Mouse (Mus musculus) spleen, postnatal 4 days (tissue): ENCODE results near the gene Dynlt1c.
A peak's percentile ranks its signal among the peaks of the same experiment; 100 is the strongest.
"Not testable (repeated sequence)": the region's sequence is repeated elsewhere in the genome, so short reads cannot be mapped to it uniquely, and the experiment has no call there.

ENCODE experiments used
- DNase-seq, 2 experiments: peaks; one replicate each; pipeline ENCODE4 v3.0.0; 2022; ENCODE audit warnings: low spot score in 2 of 2

Dynlt1c gene

DNA sequence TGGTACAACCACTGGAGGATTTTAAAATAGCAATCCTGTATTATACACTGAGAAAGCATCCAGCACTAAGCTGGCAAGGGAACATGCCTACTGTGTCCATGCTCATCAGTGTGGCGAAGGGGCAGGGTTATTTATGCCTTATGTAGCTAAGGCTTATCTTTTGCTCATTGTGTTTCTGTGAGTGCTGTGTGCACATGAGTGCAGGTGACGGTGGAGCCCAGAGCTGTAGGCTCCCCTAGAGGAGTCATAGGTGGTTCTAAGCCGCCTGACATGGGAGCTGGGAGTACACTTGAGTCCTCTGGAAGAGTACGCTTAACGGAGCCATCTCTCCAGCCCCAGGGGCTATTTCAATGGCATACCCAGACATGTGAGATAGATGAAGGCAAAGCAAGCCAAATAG is 17.8 kb downstream of the Dynlt1c start:
- peak in 1 of 2 experiments; percentile 57 for DNase-seq

DNA sequence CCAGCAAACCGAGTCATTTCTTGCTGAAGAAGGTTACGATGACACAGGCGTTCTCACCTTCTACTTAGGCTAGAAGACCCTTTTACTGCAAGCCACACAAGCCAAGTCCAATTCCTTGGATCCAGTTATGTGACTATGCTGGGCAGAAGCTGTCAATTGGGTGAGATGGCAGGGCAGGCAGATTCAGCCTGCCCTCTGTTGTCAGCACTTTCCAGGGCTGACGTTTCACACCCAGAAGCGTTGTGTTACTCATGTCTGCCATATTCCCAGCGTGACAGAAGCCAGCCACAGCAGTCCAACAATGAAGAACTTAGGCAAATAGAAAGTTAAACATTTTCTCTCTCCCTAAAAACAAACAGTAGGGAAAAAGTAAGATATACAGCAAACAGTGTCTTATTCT is 18.6 kb downstream of the Dynlt1c start:
- peak in 1 of 2 experiments; percentile 7 for DNase-seq

DNA sequence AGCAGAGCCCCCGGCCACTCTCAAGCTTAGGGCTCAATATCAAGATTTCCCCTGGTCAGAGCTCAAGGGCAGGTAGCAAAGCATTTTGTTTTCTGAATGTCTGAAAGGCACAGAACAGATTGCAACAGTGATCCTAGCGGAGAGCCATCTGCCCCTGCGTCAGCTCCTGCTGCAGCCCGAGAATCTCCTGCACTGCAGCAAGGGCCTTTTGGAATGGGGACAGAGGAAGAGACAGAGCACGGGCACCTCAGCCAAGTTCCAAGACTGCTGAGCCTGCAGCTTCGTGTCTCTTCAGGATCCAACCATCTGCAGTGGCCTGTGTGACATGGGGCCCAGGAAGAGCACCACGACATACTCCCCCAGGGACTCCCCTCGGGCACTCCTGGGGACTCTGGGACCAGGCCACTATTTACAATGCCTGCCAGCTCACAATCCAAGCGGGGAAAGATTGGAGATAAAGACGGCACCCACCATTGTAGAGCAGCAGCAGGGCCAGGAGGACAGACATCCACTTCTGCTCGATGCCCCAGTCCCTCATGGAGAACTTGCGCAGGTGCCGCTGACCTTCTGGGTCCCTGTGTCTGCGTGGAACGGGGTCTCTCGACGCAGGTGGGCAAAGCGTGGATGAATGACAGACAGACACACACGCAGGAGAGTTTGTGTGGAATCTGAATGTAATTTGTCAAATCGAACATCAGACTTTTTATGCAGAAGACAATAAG is 19.4 kb downstream of the Dynlt1c start:
- peak in 1 of 2 experiments; percentile 62 for DNase-seq

DNA sequence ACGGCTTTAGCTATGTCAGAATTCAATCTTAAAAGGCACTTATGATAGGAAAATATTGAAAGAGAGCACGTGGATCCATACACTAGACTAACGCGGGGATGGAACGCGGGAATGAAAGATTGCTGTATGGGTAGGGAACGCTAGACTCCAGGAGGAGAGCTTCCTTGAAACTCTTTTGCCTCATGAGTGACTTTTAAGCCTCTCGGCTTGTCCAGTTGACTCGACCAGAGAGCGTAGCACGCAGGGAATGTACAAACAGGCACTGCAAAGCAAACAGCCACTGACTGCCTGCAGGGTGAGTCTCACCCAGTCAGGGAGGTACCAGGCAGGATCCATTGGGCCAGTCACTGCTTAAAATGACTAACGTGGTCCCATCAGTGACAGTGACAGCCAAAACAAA is 20.5 kb downstream of the Dynlt1c start:
- peak in 1 of 2 experiments; percentile 64 for DNase-seq

DNA sequence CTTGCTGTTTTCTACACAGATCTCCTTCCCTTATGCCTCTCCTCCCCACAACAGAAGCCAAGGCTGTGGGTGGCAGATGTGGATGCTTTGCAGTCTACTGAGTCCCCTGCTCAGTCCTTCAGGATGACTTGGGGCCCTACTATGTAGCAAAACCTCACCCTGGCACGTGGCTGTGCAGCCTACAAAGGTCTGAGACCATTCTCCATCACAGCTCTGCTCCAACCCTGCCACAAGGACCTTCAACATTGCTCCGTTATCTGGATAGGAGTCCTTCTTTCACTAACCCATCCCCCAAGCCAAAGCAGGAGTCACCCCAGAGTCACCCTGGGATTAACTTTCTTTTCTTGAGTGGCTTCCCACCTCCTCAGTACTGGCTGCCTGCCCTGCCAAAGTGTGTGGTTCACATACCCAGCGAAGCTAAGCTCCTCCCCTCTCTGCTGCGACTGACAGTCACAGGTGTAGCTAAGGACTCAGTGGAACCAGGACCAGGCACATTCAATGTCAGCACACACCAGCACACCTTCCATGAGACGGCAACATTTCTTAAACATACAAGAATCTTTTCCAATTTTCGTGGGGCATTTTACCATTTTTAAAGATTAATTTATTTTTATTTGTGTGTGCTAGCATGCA is 23.6 kb downstream of the Dynlt1c start:
- peak in 1 of 2 experiments; percentile 57 for DNase-seq

DNA sequence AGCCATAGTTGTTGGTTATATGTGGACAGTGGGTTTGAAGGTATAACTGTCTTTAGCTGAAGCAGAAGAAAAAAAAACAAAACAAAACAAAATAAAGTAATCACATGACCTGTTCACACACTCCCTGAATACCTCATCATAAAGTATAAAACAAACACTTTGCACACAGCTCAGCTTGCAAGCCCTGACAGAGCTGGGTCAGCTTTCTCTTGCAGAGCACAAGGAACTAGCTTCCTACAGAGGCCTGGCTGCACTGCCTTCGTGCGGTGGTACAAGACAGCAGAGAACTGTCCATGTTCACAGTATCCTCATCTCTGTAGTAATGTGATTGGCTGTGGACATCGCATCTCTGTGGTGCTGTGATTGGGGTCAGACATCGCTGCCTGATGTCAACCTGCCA is 28.9 kb downstream of the Dynlt1c start:
- not testable (repeated sequence) for DNase-seq

DNA sequence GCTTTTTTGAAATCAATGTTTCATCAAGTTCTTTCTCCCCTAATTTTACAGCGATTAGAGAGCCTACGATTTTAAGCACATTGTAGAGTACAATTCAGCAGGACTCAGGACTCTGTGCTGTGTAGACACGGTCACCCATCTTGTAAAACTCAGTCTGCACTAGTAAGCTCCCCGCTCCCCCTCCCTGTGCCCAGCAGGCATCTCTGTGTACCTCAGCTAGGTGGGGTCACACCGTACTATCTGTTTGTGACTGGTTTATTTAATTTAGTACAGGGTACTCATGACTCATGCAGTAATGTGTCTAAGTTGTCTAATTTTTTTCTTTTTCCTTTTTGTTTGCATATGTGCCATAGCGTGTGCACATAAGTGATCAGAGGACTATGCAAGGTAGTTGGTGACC is 31.4 kb downstream of the Dynlt1c start:
- DNase-seq: not testable (repeated sequence)

DNA sequence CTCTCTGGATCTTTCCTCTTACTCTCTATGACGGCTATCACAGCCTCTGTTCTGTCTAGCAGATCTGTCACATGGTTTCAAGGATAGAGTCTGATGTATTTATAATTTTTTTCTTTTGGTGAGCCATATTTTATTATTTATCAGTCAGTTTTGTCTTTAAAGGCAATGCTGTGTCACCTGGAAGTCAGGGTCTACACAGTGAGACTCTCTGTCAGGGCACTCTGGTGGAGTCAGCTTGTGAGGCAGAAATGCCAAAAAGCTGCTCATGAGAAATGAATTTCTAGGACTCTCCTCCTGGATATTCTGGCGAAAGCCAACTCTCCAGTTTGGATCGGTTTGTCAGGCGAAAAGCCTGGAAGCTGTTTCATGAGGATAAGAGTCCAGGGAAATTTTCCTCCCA is 34.3 kb downstream of the Dynlt1c start:
- not testable (repeated sequence) for DNase-seq

DNA sequence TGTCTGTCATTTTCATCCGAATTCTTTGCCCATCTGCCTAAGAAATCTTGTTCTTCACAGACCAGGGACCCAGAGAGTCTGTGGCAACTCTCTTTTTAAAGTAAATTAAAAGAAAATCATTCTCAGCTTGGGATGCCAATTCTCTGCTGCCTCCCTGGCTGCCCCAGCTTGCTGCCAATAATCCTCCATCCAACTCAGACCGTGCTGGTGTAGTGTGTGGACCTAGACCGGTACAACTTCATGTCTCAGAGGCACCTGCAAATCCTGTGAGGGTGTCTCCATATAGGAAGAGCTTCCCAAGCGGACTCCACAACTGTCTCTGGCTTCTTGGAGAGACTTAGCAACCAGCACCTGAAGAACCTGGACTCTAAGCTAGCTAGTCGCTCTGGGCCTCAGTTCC is 35.4 kb downstream of the Dynlt1c start:
- peak in 1 of 2 experiments; percentile 67 for DNase-seq

DNA sequence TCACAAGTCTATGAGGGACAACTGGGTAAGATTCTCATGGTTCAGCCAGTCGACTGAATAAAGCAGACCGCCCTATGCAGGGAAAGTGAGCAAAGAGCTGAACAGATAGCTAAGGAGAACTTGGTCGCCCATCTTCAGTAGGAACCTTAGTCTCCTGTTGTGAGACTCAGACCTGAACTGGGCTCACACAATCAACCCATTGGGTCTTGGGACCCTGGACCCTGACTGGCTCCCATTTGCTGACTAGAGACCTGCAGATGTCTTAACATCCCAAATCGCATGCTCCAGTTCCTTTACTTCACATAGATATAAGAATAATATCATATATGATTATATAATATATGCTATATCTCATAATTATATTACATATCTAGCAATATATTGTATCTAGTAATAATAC is 36.0 kb downstream of the Dynlt1c start:
- peak in 1 of 2 experiments; percentile 57 for DNase-seq

DNA sequence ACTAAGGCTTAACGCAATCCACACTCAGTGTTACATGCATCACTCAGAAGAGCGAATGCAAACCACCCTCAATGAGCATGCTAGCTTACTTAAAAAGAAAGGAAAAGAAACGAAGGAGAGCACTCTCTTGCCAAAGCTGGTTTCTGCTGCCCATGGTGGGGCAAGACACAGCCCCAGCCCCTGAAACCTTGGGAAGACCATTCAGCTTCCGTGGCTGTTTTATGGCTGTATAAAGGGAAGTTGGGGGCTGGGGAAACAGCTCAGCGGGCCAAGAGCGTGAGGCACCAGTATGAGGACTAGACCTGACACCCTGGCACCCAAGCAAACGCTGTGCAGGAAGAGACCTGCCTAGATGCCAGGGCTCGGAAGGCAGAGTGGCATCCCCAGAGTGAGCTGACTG is 37.0 kb downstream of the Dynlt1c start:
- peak in 1 of 2 experiments; percentile 57 for DNase-seq

DNA sequence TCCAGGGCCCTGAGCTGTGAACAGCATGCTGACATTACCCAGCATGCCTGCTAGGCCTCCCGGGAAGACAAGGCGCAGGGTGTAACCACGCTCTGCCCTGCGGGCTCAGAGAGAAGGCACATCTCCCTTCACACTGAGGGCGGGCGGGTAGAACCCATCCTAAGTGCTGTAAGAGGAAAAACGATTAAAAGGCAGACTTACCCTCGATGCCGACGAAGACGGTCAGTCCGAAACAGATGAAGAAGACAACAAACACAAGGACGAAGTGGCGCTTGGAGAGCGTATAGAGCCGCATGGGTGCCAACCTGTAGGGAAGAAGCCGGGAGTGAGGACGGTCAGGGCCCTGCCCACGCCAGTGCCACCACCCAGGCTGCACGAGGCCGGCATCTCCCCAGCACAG is 38.0 kb downstream of the Dynlt1c start:
- DNase-seq: peak in 1 of 2 experiments; percentile 53

DNA sequence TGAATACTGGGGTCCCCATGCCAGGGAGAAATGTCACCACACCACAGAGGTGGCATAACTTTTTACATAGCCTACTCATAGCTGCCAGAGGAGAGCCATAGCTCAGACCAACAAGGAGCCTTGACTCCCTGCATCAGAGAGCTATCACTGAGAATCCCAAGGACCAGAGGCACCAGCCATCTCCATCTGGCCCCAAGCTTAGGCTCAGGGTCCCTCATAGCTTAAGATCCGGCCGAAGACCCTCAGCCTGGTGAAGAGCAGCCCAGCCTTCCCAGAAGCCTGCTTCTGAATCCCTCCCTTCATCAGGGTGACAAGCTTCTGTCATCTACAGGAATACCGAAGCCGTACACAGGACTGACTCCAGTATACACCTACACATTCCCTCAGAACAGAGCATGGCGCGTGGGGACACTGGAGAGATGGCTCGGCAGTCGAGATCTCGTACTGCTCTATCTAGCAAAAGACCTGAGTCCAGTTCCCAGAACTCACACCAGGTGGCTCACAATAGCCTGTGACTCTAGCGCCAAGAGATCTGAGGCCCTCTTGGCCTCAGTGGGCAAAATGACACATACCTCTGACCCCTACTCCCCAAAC is 38.7 kb downstream of the Dynlt1c start:
- peak in 1 of 2 experiments; percentile 54 for DNase-seq

DNA sequence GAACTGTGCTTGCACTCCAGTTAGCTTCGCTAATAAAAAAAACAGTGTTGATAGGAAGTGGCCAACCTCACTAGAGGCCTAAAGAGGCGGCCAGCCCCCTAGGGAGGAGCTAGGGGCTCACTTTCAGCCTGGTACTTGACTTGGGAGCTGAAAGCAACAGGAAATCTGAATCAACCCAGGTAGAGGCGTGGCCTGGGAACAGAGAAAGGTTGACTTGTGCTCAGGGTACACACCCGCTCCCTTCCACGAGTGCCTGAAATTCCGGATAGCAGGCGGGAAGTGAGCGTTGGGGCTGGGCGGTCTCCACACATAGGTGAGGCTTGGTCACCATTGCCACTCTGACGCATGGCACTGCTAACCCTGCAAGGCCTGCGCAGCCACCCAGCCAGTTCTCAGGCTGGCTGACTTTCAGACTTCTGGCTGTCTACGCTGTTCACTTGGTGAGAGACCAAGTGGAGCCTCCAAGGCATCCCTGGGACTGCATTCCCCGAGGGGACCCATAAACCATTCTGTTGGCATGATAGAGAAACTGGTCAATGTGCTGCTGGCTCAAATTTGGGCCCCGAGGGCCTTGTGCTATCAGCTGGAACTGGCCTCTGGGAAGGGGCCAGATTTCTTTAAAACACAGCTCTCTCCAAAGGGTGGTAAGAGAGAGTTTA is 39.4 kb downstream of the Dynlt1c start:
- peak in 1 of 2 experiments; percentile 60 for DNase-seq

DNA sequence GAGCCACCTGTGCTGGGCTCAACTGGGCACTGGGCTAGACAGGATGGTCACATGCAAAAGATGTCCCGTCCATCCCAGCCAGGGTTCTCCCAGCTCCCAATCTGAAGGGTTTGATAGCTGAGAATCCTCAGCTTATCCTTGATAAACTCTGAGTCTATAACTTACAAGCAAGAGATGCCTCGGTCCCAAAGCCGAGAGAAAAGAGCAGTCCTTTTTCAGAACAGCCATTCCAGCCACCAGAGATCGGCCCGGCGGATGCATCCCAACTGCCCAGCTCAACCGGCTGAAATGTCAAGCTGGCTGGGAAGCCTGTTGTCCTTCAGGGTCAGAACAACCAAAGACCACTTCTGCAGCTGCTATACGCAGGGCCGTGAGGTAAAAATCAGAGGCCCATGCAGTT is 42.7 kb downstream of the Dynlt1c start:
- peak in 1 of 2 experiments; percentile 55 for DNase-seq

DNA sequence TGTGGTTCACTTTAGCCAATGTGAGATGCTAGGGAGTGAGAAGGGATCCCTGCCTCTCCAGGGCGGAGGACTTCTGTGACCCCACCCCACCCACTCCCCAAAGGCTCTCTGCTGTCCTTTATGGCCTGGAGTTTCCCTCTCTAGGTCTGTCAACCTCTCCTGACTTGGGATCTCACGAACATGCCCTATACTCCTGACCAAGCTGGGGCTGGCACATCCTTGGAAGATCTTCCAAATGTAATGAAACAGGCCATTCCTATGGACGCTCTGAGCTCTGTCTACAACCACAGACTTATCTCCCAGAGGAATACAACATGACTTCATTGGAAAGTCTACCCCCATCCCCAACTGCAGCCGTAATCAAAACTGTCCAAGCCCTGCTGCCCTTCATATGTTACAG is 43.2 kb downstream of the Dynlt1c start:
- DNase-seq: peak in 1 of 2 experiments; percentile 56

DNA sequence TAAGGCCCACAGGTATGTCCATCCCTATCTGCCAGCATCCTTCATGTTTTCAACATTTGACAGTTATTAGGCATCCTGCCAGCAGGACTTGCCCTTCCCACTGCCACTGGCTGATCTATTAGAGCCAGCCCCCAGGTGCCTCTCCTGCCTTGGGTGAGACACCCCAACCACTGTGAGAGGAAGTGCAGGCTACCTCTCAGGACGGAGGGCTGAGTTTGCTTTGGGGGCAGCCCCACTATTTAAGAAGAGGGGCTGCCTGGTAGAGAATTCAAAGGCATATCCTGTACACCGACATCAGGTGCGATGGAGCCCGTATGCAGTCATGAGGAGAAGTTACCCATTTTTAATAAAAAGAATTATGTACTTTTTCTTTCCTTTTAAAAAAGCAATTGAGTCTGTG is 44.2 kb downstream of the Dynlt1c start:
- DNase-seq: peak in 1 of 2 experiments; percentile 61

DNA sequence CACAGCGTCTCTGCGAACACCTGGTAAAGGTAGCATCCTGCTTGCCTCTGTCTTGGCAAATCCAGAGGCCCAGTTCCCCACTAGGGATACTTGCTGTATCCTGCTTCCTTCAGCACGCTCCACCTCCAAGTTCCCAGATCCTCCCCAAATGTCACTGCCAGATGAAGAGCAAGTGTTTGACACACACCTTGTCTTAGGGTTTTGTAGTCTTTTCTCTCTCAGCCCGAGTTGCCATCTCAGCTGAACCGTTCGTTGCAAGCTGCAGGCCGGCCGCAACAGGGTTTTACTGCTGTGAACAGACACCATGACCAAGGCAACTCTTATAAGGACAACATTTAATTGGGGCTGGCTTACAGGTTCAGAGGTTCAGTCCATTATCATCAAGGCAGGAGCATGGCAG is 45.4 kb downstream of the Dynlt1c start:
- peak in 1 of 2 experiments; percentile 62 for DNase-seq

DNA sequence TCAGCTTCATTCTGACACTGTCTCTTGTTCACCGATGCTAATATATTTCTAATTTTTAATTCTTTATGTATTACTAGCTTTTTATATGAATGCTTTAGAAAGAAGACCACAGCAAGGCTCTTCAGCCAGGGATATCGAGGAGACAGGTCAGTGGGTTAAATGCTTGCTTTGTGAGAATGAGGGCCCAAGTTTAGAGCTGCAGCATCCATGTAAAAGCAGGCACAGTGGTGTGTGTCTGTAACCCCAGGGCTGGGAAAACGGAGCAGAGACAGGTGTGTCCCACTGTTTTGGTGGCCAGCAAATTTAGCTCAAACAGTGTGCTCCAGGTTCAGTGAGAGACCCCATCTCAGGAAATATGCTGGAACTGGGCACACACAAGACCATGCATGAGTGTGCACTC is 46.0 kb downstream of the Dynlt1c start:
- peak in 1 of 2 experiments; percentile 55 for DNase-seq

DNA sequence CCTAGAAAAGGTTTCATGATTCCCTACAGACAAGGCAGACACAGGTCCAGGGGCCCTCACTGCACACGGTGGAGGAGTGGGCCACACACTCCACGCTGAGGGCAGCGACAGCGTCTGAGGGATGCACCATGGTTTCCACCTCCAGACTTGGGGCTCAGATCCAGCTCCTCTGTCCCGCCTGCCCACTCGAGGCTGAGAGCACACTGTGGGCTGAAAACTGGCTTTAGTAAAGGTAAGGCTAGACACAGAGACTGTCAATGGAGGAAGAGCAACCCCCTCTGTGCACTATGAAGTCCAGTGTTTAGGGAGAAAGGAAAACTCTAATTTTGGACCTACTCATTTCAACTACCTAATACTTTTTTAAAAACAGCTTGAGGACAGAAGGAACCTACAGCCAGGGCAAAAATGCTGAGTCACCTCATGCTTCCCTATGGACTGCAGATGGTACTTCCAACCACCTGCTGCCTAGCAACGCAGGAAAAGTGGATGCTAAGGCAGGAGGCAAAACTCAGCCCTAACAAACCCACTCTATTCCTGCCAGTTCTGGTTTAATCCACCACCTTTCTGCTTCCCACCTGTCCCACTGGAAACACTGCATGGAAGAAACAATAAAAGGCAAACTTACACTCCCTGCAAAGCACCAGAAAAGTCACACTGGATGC is 49.6 kb downstream of the Dynlt1c start:
- not testable (repeated sequence) for DNase-seq

DNA sequence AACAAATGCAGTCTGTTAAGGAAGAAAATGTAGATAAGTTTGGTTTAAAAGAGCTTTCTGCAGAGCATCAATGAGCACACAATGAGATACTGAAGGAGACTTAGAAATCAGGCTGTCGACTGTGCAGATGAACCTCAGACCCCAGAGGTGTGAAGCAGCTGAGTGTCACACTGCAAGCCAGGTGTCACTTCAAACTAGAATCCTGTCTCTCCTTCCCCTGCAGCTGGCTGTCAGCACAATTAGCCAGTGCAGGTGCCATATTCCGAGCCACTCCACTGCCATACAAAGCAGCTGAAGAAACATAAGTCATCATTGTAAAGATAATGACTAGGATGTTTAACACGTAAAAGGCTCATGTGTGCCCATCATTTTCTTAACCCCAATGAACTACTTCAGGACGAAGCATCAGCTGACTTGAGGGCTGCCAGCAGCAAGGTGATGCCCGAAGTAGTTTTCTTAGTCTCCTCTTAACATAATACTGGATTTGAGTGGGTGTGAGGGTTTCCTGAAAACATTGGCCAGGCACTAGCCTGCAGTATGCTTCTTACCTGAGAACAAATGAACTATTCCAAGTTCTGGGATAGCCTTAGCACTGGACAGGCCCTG is 52.0 kb downstream of the Dynlt1c start:
- not testable (repeated sequence) for DNase-seq
